Mouse (Mus musculus): ENCODE data around the gene B430306N03Rik.
"Not testable (repeated sequence)": the region's sequence is repeated elsewhere in the genome, so short reads cannot be mapped to it uniquely, and the experiment has no call there.

The B430306N03Rik gene

GRCm38 (mm10) chr17:48301792-48302191 is 14.1 kb upstream of the B430306N03Rik start:
- in situ Hi-C loops (cut with MboI): no loop called here

GRCm38 (mm10) chr17:48312124-48312523 is 3.8 kb upstream of the B430306N03Rik start:
- in situ Hi-C loops (cut with MboI): no loop called here

- in situ Hi-C loops (cut with MboI): no loop called here
Observed at GRCm38 (mm10) chr17:48318686-48319085, 2.7 kb downstream of the B430306N03Rik start.

GRCm38 (mm10) chr17:48321279-48321678 is 5.3 kb downstream of the B430306N03Rik start:
- in situ Hi-C loops (cut with MboI): no loop called here

- in situ Hi-C loops (cut with MboI): no loop called here
Observed at GRCm38 (mm10) chr17:48323236-48323635, 7.3 kb downstream of the B430306N03Rik start.

GRCm38 (mm10) chr17:48324258-48324657 is 8.3 kb downstream of the B430306N03Rik start:
- in situ Hi-C loops (cut with MboI): no loop called here

- in situ Hi-C loops (cut with MboI): no loop called here
Observed at GRCm38 (mm10) chr17:48325093-48325492, 9.2 kb downstream of the B430306N03Rik start.

GRCm38 (mm10) chr17:48325638-48326037 is 9.7 kb downstream of the B430306N03Rik start:
- in situ Hi-C loops (cut with MboI): no loop called here

GRCm38 (mm10) chr17:48326656-48327055 is 10.7 kb downstream of the B430306N03Rik start:
- in situ Hi-C loops (cut with MboI): no loop called here

GRCm38 (mm10) chr17:48332524-48332923 is 16.6 kb downstream of the B430306N03Rik start:
- in situ Hi-C loops (cut with MboI): no loop called here

- in situ Hi-C loops (cut with MboI): no loop called here
Observed at GRCm38 (mm10) chr17:48334186-48334585, 18.2 kb downstream of the B430306N03Rik start.

GRCm38 (mm10) chr17:48336857-48337256 is 20.9 kb downstream of the B430306N03Rik start:
- in situ Hi-C loops (cut with MboI): loop anchor here (5.0 kb wide), 1 partner anchor 55 kb away; no protein-coding TSS in a partner anchor

GRCm38 (mm10) chr17:48340267-48340666 is 24.3 kb downstream of the B430306N03Rik start:
- in situ Hi-C loops (cut with MboI): no loop called here

GRCm38 (mm10) chr17:48341947-48342346 is 26.0 kb downstream of the B430306N03Rik start:
- in situ Hi-C loops (cut with MboI): no loop called here

GRCm38 (mm10) chr17:48343065-48343464 is 27.1 kb downstream of the B430306N03Rik start:
- in situ Hi-C loops (cut with MboI): no loop called here

GRCm38 (mm10) chr17:48345824-48346223 is 29.9 kb downstream of the B430306N03Rik start:
- in situ Hi-C loops (cut with MboI): no loop called here

GRCm38 (mm10) chr17:48346231-48346630 is 30.3 kb downstream of the B430306N03Rik start, which contains the start of gene Trem2:
Trem2 (plus strand) TSS chr17:48346401.
- in situ Hi-C loops (cut with MboI): no loop called here

GRCm38 (mm10) chr17:48346834-48347233 is 30.9 kb downstream of the B430306N03Rik start:
- in situ Hi-C loops (cut with MboI): no loop called here

GRCm38 (mm10) chr17:48347287-48347686 is 31.3 kb downstream of the B430306N03Rik start:
- in situ Hi-C loops (cut with MboI): no loop called here

GRCm38 (mm10) chr17:48350681-48351193 is 34.8 kb downstream of the B430306N03Rik start:
- in situ Hi-C loops (cut with MboI): no loop called here

GRCm38 (mm10) chr17:48352976-48353375 is 37.0 kb downstream of the B430306N03Rik start:
- in situ Hi-C loops (cut with MboI): not testable (repeated sequence)

- in situ Hi-C loops (cut with MboI): no loop called here
Observed at GRCm38 (mm10) chr17:48355822-48356221, 39.9 kb downstream of the B430306N03Rik start.

- in situ Hi-C loops (cut with MboI): no loop called here
Observed at GRCm38 (mm10) chr17:48357892-48358291, 42.0 kb downstream of the B430306N03Rik start.

- in situ Hi-C loops (cut with MboI): no loop called here
Observed at GRCm38 (mm10) chr17:48359616-48360015, 43.7 kb downstream of the B430306N03Rik start, which contains the start of gene Treml1. Treml1 (plus strand) TSS chr17:48359916.
